Comparison of ENCODE assay signal across 8 mouse cellular contexts in the genomic region with DNA sequence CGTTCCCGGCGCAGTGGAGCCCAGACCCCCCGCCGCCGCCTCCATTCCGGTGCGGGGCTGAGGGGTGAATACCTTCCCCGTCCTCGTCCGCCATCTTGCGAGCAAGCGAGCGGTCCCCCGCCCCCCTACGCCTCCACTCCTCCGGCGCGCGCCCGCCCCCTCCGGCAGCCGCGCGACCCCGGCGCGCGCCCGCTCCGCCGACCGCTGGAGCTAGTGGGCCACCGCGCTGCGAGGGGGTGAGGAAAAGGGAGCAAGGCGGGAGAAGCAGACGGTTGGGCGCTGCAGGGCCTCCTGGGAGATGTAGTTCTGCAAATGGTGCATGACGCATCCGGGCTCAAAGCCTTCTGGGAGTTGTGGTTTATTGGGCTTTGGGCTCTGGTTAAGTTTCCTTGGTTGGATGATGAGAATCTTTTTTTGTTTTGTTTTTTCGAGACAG. TPM values are rescaled to one million over a fixed set of nuclear protein-coding genes. Genes with fewer than 3 reads are reported as not detected.
DNase-seq lines count a peak whose midpoint lies in the region; ATAC-seq and TF ChIP-seq lines count a peak whose summit lies in the region.

A gene (minus strand): TSS at position 261 of the 436 bp plus-strand sequence.

- TF ChIP-seq EP300 in heart, postnatal 0 days (IDR thresholded peaks at IDR 0.05; ENCODE audit: low read depth): no peak

- under 1% methylated on average over 37 of the region's 42 CpGs for WGBS in forebrain, embryonic 11.5 days
- WGBS in heart, postnatal 0 days: under 1% methylated on average over 42 of the region's 42 CpGs
- WGBS in liver, embryonic 16.5 days (ENCODE audit: insufficient replicate concordance): under 1% methylated on average over 34 of the region's 42 CpGs
- under 1% methylated on average over 42 of the region's 42 CpGs for WGBS in neural tube, embryonic 13.5 days

- peak; percentile 99 for ATAC-seq in forebrain, embryonic 11.5 days (replicated peaks; ENCODE audit: low FRiP score)
- peak; percentile 98 for ATAC-seq in heart, postnatal 0 days (ENCODE audit: insufficient read depth, low read depth)
- ATAC-seq in liver, embryonic 16.5 days (ENCODE audit: low read depth): peak; percentile 95
- peak; percentile 98 for ATAC-seq in neural tube, embryonic 13.5 days (ENCODE audit: low read depth)

- no peaks in the 10 kb centered on the region for H3K9me3 ChIP-seq in forebrain, embryonic 11.5 days (ENCODE audit: control insufficient read depth, low read length)
- H3K9me3 ChIP-seq in heart, postnatal 0 days (replicated peaks; ENCODE audit: control insufficient read depth, low read length): no peaks in the 10 kb centered on the region
- H3K9me3 ChIP-seq in liver, embryonic 16.5 days (replicated peaks; ENCODE audit: control insufficient read depth, low read length): no peaks in the 10 kb centered on the region
- H3K9me3 ChIP-seq in neural tube, embryonic 13.5 days: no peaks in the 10 kb centered on the region

- peak; percentile 47 for TF ChIP-seq POLR2A in testis, adult 2 months (IDR thresholded peaks at IDR 0.05; ENCODE audit: control insufficient read depth, low read depth, low read length)

- H3K36me3 ChIP-seq in forebrain, embryonic 11.5 days (ENCODE audit: control insufficient read depth, insufficient read depth, low read length): no peaks in the 10 kb centered on the region
- no peaks in the 10 kb centered on the region for H3K36me3 ChIP-seq in heart, postnatal 0 days (replicated peaks; ENCODE audit: control insufficient read depth, insufficient read depth, low read length)
- H3K36me3 ChIP-seq in liver, embryonic 16.5 days (ENCODE audit: control insufficient read depth, insufficient read depth): no peaks in the 10 kb centered on the region
- no peaks in the 10 kb centered on the region for H3K36me3 ChIP-seq in neural tube, embryonic 13.5 days
- H3K36me3 ChIP-seq in testis, adult 2 months (ENCODE audit: control insufficient read depth, insufficient read depth, low read length): no peaks in the 10 kb centered on the region; the same call in 1 of the 2 replicates

- TF ChIP-seq CTCF in heart, postnatal 0 days (IDR thresholded peaks at IDR 0.05; ENCODE audit: low read depth): no peak
- no peak for TF ChIP-seq CTCF in testis, adult 2 months (IDR thresholded peaks at IDR 0.05; ENCODE audit: control insufficient read depth, insufficient read depth, insufficient replicate concordance, low read depth, low read length)

- H3K4me1 ChIP-seq in forebrain, embryonic 11.5 days (replicated peaks; ENCODE audit: control insufficient read depth, insufficient read depth, low read length): peaks cover 5% of the 10 kb centered on the region; the same call in 1 of the 2 replicates
- peaks cover 11% of the 10 kb centered on the region for H3K4me1 ChIP-seq in heart, postnatal 0 days (ENCODE audit: control insufficient read depth, insufficient read depth)
- peaks cover 10% of the 10 kb centered on the region for H3K4me1 ChIP-seq in liver, embryonic 16.5 days (ENCODE audit: control insufficient read depth, low read depth, low read length)
- peaks cover 39% of the 10 kb centered on the region for H3K4me1 ChIP-seq in neural tube, embryonic 13.5 days (replicated peaks)
- H3K4me1 ChIP-seq in testis, adult 2 months (ENCODE audit: control insufficient read depth, insufficient read depth, low read length): peaks cover 8% of the 10 kb centered on the region

- peak within 1 kb of the TSS; percentile 62 for H3K4me3 ChIP-seq in forebrain, embryonic 11.5 days (ENCODE audit: low read depth, low read length)
- peak within 1 kb of the TSS; percentile 72 for H3K4me3 ChIP-seq in heart, postnatal 0 days (ENCODE audit: low read depth, low read length)
- H3K4me3 ChIP-seq in liver, embryonic 16.5 days (ENCODE audit: low read depth, low read length): peak within 1 kb of the TSS; percentile 91
- peak within 1 kb of the TSS; percentile 89 for H3K4me3 ChIP-seq in neural tube, embryonic 13.5 days
- peak within 1 kb of the TSS; percentile 84 for H3K4me3 ChIP-seq in testis, adult 2 months (ENCODE audit: control insufficient read depth, low read depth, low read length)

- H3K27ac ChIP-seq in forebrain, embryonic 11.5 days (ENCODE audit: low read depth, low read length): peak within 1 kb of the TSS; percentile 70
- H3K27ac ChIP-seq in heart, postnatal 0 days (ENCODE audit: low read depth): peak within 1 kb of the TSS; percentile 80
- peak within 1 kb of the TSS; percentile 84 for H3K27ac ChIP-seq in liver, embryonic 16.5 days (ENCODE audit: low read length)
- peak within 1 kb of the TSS; percentile 94 for H3K27ac ChIP-seq in neural tube, embryonic 13.5 days (replicated peaks)
- peak within 1 kb of the TSS; percentile 54 for H3K27ac ChIP-seq in testis, adult 2 months (ENCODE audit: control insufficient read depth, insufficient read depth, low read depth, low read length)

- no peaks in the 10 kb centered on the region for H3K27me3 ChIP-seq in forebrain, embryonic 11.5 days (ENCODE audit: control insufficient read depth, insufficient read depth, low read length)
- no peaks in the 10 kb centered on the region for H3K27me3 ChIP-seq in heart, postnatal 0 days (ENCODE audit: control insufficient read depth, insufficient read depth, low read length)
- H3K27me3 ChIP-seq in liver, embryonic 16.5 days (ENCODE audit: control insufficient read depth, insufficient read depth, low read depth, low read length): no peaks in the 10 kb centered on the region
- H3K27me3 ChIP-seq in neural tube, embryonic 13.5 days: no peaks in the 10 kb centered on the region
- H3K27me3 ChIP-seq in testis, adult 2 months (ENCODE audit: control insufficient read depth, insufficient read depth, low read length): no peaks in the 10 kb centered on the region

- peak within 1 kb of the TSS; percentile 86 for H3K9ac ChIP-seq in forebrain, embryonic 11.5 days (ENCODE audit: low read length)
- peak within 1 kb of the TSS; percentile 74 for H3K9ac ChIP-seq in heart, postnatal 0 days (replicated peaks; ENCODE audit: low read depth, low read length)
- peak within 1 kb of the TSS; percentile 89 for H3K9ac ChIP-seq in liver, embryonic 16.5 days (ENCODE audit: low read depth, low read length)
- peak within 1 kb of the TSS; percentile 93 for H3K9ac ChIP-seq in neural tube, embryonic 13.5 days

- peak; percentile 76 to 85 for DNase-seq in CD8-positive naive resting alpha-beta T cell, adult 2 months (ENCODE audit: low read depth in 2 of 2, low spot score in 2 of 2)
- DNase-seq in c-Kit-positive CD71-negative TER-119-negative erythroid progenitor cells, embryonic 14.5 days (ENCODE audit: low read depth): peak; percentile 71
- DNase-seq in forebrain, embryonic 11.5 days (ENCODE audit: low spot score): peak; percentile 97
- DNase-seq in heart, postnatal 0 days (ENCODE audit: low spot score): peak; percentile 97
- peak; percentile 92 to 95 for DNase-seq in kidney, postnatal 4 days

- peak within 1 kb of the TSS; percentile 58 for H3K4me2 ChIP-seq in forebrain, embryonic 11.5 days (ENCODE audit: low read depth, low read length, severe bottlenecking)
- peak within 1 kb of the TSS; percentile 82 for H3K4me2 ChIP-seq in heart, postnatal 0 days (ENCODE audit: low read depth, low read length)
- peak within 1 kb of the TSS; percentile 96 for H3K4me2 ChIP-seq in liver, embryonic 16.5 days (ENCODE audit: low read depth, low read length)
- H3K4me2 ChIP-seq in neural tube, embryonic 13.5 days: peak within 1 kb of the TSS; percentile 93

RNA-seq across cellular contexts. Expression of the gene that starts here (rescaled TPM):
- polyA plus RNA-seq in forebrain, embryonic 11.5 days (2014; fragmentation: Nextera tagmentation; extraction: Ambion mirVana): 46.9 and 48.5 TPM in 2 replicates
- total RNA-seq in heart, postnatal 0 days (2014; rRNA removed; ENCODE audit: low replicate concordance): 18.1 and 30.8 TPM in 2 replicates
- polyA plus RNA-seq in heart, postnatal 0 days (2015; fragmentation: Nextera tagmentation; extraction: Ambion mirVana): 17.0 and 17.2 TPM in 2 replicates
- polyA plus RNA-seq in liver, embryonic 16.5 days (2015; fragmentation: Nextera tagmentation; extraction: Ambion mirVana): 10.2 and 12.3 TPM in 2 replicates
- polyA plus RNA-seq in neural tube, embryonic 13.5 days (2015; fragmentation: Nextera tagmentation; extraction: Ambion mirVana): 77.0 and 83.0 TPM in 2 replicates
- polyA plus RNA-seq in testis, adult 2 months (2012; rRNA removed): 18.5 and 19.0 TPM in 2 replicates

Comparison
In these comparisons a context has a peak if more than half of its experiments do, and no peak if none do; other contexts are left out.
1. Peak in every context shown above with its lines: DNase-seq, ATAC-seq, H3K4me3 ChIP-seq and H3K27ac ChIP-seq.